Mouse (Mus musculus) ovary, adult 18-20 months (tissue): Measurements from ENCODE around the gene Sdr42e1.

ENCODE experiments used
- DNase-seq: peaks from one replicate; pipeline ENCODE4 v3.0.0; 2022; ENCODE audit warnings: low spot score, mixed read lengths

Gene Sdr42e1

GRCm38 (mm10) chr8:117660358-117661031 is 13.0 kb downstream of the Sdr42e1 start:
- no peak for DNase-seq

- no peak for DNase-seq
Observed at GRCm38 (mm10) chr8:117658990-117659389, 14.5 kb downstream of the Sdr42e1 start.

- no peak for DNase-seq
Observed at GRCm38 (mm10) chr8:117652318-117652717, 21.2 kb downstream of the Sdr42e1 start.

DNA sequence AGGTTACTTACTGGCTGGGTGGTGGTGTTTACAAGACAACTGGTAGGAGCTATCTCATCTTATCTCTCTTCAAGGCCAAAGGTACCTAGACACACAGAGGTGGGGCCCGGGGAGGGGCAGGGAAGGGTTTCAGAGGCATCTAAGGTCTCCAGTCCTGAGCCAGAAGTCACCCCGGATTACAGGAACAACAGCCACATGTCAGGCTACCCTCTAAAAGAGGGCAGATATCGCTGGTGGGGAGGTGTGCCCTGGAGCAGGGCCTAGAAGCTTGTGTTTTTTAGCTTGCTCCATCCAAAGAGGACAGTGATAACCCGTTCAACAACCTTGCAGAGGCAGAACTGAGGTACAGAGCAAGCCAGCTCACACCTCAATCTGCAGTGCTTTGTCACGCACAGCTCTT is 27.0 kb downstream of the Sdr42e1 start:
- DNase-seq: no peak

- DNase-seq: no peak
Observed at GRCm38 (mm10) chr8:117646020-117646419, 27.5 kb downstream of the Sdr42e1 start.

DNA sequence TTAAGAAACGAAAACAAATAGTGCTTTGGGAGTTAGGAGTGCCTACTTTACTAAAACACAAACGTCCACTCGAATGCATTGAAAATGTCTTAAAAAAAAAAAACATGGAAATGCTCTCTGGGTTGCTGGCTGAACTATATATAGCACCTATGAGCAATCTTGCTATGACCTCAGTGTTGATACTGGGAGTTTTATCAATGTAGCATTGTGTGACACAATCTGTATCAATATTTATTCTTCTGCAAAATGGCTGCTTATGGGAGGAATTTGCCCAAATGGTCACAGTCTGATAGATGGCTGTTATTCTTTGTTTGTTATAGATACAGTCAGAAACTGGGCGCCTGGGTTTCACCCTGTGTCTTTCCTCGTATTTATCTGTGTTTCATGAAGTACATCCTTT is 28.0 kb downstream of the Sdr42e1 start:
- no peak for DNase-seq

DNA sequence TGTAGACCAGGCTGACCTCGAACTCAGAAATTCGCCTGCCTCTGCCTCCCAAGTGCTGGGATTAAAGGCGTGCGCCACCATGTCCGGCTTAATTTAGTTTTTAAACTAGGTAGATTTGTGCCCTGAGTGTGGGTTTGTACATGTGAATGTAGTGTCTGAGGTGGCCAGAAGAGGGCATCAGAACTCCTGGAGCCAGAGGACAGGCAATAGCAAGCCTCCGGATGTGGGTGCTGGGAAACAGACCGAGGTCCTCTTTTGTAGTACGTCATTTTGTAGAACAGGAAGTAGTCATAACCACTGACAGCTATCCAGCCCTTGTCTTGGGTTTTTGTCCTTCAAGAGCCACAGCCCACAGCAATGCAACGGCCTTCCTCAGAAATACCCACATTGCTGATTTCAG is 33.9 kb downstream of the Sdr42e1 start:
- DNase-seq: no peak

- DNase-seq: no peak
Observed at GRCm38 (mm10) chr8:117637462-117637861, 36.0 kb downstream of the Sdr42e1 start.

GRCm38 (mm10) chr8:117634406-117634805 is 39.1 kb downstream of the Sdr42e1 start:
- no peak for DNase-seq

- no peak for DNase-seq
Observed at GRCm38 (mm10) chr8:117632532-117632931, 41.0 kb downstream of the Sdr42e1 start.

- no peak for DNase-seq
Observed at GRCm38 (mm10) chr8:117627096-117627495, 46.4 kb downstream of the Sdr42e1 start.

DNA sequence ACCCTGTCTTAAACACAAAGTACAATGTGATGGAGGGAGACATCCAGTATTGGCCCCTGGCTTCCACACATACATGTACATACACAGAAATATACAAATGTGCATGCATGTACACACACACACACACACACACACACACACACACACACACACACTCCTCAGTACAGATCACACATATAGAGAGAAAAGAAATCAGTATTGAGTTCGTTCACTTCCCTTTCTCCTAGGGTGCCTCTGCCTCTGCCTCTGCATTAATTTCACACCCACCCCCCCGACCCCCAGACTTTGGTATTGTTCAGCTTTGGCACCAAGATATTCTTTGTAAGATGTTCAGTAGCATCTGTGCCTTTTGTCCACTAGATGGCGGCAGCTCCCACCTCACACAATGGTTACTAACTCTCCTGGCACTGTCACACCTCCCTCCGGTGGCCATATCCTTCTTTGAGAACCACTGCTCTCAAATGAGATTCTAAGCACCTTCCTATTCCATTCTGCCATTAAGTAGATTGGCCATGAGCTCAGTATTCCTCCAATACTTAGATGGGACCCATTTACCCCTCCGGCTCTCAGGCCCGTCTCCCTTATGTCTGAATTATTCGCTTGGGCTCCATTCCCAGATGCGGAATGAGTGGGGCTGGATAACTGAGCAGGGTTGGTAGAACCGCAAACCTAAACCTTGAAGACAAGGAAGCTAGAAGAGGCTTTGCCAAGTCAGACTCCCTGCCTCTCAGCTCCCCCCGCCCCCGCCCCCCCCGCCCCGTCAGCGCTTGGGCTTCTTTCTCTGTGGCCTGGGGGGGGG is 47.2 kb downstream of the Sdr42e1 start:
- DNase-seq: no peak

DNA sequence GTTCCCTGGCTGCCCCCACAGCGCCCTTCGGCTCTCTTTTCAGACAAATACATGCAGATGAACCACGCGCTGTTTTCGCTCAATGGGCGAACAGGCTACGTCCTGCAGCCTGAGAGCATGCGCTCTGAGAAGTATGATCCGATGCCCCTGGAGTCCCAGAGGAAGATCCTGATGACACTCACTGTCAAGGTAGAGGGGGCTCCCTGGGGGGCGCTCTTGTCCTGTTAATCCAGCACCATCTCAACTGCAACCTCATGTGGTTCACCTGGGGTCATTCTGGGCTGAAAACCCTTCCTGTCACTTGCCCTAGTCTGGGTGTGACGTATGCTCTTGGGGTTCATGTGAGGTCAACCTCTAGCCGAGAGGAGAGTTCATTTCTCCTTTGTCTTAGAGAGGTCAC is 60.6 kb downstream of the Sdr42e1 start:
- DNase-seq: no peak
